Mouse (Mus musculus) stomach, postnatal 0 days (tissue): ENCODE data around the gene Sntg2. TPM values are rescaled to one million over a fixed set of nuclear protein-coding genes. Genes with fewer than 3 reads are reported as not detected.

Experiments
- ATAC-seq: fragments of 200-750 bp; cut with Nextera tagmentation; 2 replicates; pipeline ENCODE4 v1.8.0; 2017; ENCODE audit not compliant: low FRiP score, low TSS enrichment
- DNase-seq: peaks from one replicate; pipeline ENCODE4 v3.0.0-alpha.2; 2016; ENCODE audit warnings: low spot score
- H3K27ac ChIP-seq: fragments of 300-500 bp; sonication (generic); replicated peaks from 2 replicates; pipeline ENCODE4 v1.5.1; 2014; ENCODE audit warnings: mild to moderate bottlenecking, control low read depth
- H3K27me3 ChIP-seq: fragments of 300-500 bp; sonication (generic); 2 replicates; pipeline ENCODE4 v1.6.1; 2014; ENCODE audit warnings: low read length; ENCODE audit not compliant: control insufficient read depth, insufficient read depth
- H3K36me3 ChIP-seq: fragments of 300-500 bp; sonication (generic); 2 replicates; pipeline ENCODE4 v1.6.1; 2014; ENCODE audit warnings: low read length, mixed read lengths; ENCODE audit not compliant: control insufficient read depth, insufficient read depth
- H3K4me1 ChIP-seq: fragments of 300-500 bp; sonication (generic); replicated peaks from 2 replicates; pipeline ENCODE4 v1.6.1; 2014; ENCODE audit warnings: antibody characterized with exemption; ENCODE audit not compliant: control insufficient read depth, insufficient read depth
- H3K4me2 ChIP-seq: fragments of 300-500 bp; sonication (generic); replicated peaks from 2 replicates; pipeline ENCODE4 v1.6.1; 2014; ENCODE audit warnings: low read depth, mild to moderate bottlenecking, control low read depth, moderate library complexity
- H3K4me3 ChIP-seq: fragments of 300-500 bp; sonication (generic); 2 replicates; pipeline ENCODE4 v1.5.1; 2014; ENCODE audit warnings: low read depth, low read length, control low read depth
- H3K9ac ChIP-seq: fragments of 300-500 bp; sonication (generic); 2 replicates; pipeline ENCODE4 v1.6.1; 2014; ENCODE audit warnings: mild to moderate bottlenecking, low read length, control low read depth, mixed read lengths
- H3K9me3 ChIP-seq: fragments of 300-500 bp; sonication (generic); 2 replicates; pipeline ENCODE4 v1.6.1; 2016; ENCODE audit warnings: low read length; ENCODE audit not compliant: control insufficient read depth
- CTCF ChIP-seq: IDR thresholded peaks from 2 replicates; pipeline ENCODE4 v1.5.1; 2016; ENCODE audit warnings: antibody characterized with exemption, low read depth, mild to moderate bottlenecking, moderate library complexity
- EP300 ChIP-seq: optimal IDR thresholded peaks from 2 replicates; pipeline ENCODE3; 2016; ENCODE audit warnings: antibody characterized with exemption
- WGBS: fragments of 180-500 bp; shearing (Covaris S2); extraction: QIAGEN DNeasy Blood & Tissue Kit; methylation state at CpG from one replicate; pipeline ENCODE4 v1.1.7; 2014; 5-methylcytosine and 5-hydroxymethylcytosine counted together
- polyA plus RNA-seq: library from polyadenylated mRNA; unstranded; fragments of >200 nt; fragmentation: Nextera tagmentation; extraction: Ambion mirVana; gene quantifications from 2 replicates; pipeline ENCODE4 v1.2.1, GENCODE M21; 2015

The Sntg2 gene
- polyA plus RNA-seq, 1 experiment from 2014 or later, result 31.5 TPM

DNA sequence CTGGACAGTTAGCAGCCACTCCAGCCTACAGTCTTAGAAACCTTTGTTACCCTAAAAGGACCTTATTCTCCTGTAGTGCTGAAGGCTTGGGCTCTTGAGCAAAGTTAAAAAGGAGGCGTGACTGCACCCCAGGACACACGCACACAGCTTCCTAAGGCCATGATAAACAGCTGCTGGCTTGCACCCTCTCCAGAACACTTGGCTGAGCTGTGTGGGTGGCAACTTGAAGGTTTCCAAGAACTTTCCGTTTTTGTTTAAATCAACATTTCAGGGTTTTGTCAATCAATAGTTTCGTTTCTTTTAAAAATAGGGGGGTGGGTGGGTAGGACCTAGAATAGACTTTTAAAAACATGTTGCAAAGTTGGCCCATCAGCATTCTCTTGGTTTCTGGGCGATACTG, 882 bp downstream of the Sntg2 start:
- 23% methylated on average over 5 of the region's 5 CpGs for WGBS
- ATAC-seq, result peak; percentile 64; the same call in 1 of the 2 replicates
- Histone ChIP-seq H3K9ac (peak overlapping the region; percentile 76), H3K9me3 (no peaks in the 10 kb centered on the region), H3K4me2 (peak overlapping the region; percentile 95), H3K27ac (peak overlapping the region; percentile 90), H3K27me3 (no peaks in the 10 kb centered on the region), H3K36me3 (no peaks in the 10 kb centered on the region), H3K4me1 (no peaks in the 10 kb centered on the region), H3K4me3 (peak overlapping the region; percentile 55)
- peak; percentile 18 for DNase-seq
- no peak for TF ChIP-seq CTCF
- no peak for TF ChIP-seq EP300

DNA sequence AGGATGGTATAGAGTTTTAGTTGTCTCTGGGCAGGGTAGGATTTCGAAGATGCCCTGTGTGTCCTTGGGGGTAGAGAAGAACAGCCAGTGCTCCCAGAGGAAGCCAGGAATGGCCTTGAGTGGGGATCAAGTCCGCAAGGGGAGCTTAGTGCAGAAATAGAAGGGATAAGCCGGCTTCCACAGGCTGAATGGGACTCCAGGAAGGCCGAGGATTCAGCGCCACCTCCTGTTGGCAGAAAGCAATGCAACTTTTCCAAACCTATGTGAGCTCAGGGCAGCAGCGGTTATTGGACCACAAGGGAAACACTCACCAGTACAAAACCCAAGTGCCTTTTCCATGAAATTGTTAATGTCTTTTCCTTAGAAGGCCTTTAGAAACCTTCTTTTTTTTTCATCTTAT, 3.4 kb downstream of the Sntg2 start:
- H3K4me2 ChIP-seq, result 0 out of 2 replicates have a peak overlapping the region, but pooled peaks have one; percentile 5

GRCm38 (mm10) chr12:30369141-30369540, 4.0 kb downstream of the Sntg2 start:
- no peaks in the 10 kb centered on the region for H3K36me3 ChIP-seq
- no peak overlapping the region for H3K4me3 ChIP-seq
- TF ChIP-seq EP300 (no peak), CTCF (no peak)
- no peak overlapping the region for H3K9ac ChIP-seq
- H3K27me3 ChIP-seq, result no peaks in the 10 kb centered on the region
- no peak overlapping the region for H3K27ac ChIP-seq
- H3K9me3 ChIP-seq, result no peaks in the 10 kb centered on the region
- no peak for DNase-seq
- H3K4me1 ChIP-seq, result no peaks in the 10 kb centered on the region
- ATAC-seq, result no peak
- 60% methylated on average over 6 of the region's 6 CpGs for WGBS
- H3K4me2 ChIP-seq, result no peak overlapping the region

More for the DNA sequence above, 3.4 kb downstream of the Sntg2 start:
- no peak overlapping the region for H3K27ac ChIP-seq
- H3K9ac ChIP-seq, result no peak overlapping the region
- peak; percentile 87 for DNase-seq
- no peaks in the 10 kb centered on the region for H3K36me3 ChIP-seq
- H3K4me3 ChIP-seq, result no peak overlapping the region
- no peak for ATAC-seq
- H3K27me3 ChIP-seq, result no peaks in the 10 kb centered on the region
- no peaks in the 10 kb centered on the region for H3K9me3 ChIP-seq
- no peaks in the 10 kb centered on the region for H3K4me1 ChIP-seq
- TF ChIP-seq EP300 (no peak), CTCF (peak; percentile 95)
- WGBS, result 9% methylated on average over 6 of the region's 6 CpGs

- 54% methylated on average over 2 of the region's 2 CpGs for WGBS
- TF ChIP-seq CTCF, result no peak
- TF ChIP-seq EP300, result no peak
- H3K9ac ChIP-seq, result no peak overlapping the region
- ATAC-seq (no peak), DNase-seq (no peak)
- no peaks in the 10 kb centered on the region for H3K27me3 ChIP-seq
- no peaks in the 10 kb centered on the region for H3K36me3 ChIP-seq
- no peak overlapping the region for H3K4me3 ChIP-seq
- no peaks in the 10 kb centered on the region for H3K4me1 ChIP-seq
- H3K27ac ChIP-seq, result no peak overlapping the region
- H3K9me3 ChIP-seq, result no peaks in the 10 kb centered on the region
- H3K4me2 ChIP-seq, result no peak overlapping the region
Observed at GRCm38 (mm10) chr12:30362306-30362705, 10.9 kb downstream of the Sntg2 start.

DNA sequence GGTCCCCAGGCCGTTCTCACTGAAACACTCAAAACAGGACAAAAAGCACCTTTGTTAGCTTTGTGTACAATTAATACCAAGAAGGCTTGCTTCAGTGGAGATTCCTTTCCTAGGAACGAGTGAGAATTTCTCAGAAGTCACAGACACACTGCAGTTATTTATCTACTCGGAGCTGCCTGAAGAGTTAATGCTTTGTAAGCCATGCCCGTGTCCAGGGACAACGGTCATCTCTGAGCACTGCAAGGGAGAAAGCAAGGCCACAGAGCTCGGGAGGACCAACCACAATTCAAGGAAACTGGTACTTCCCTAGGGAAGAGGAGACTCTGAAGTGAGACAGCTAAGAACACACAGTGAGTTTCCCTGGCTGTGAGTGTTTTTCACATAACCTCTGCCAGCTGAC, 15.5 kb downstream of the Sntg2 start:
- Histone ChIP-seq H3K9me3 (no peaks in the 10 kb centered on the region), H3K36me3 (no peaks in the 10 kb centered on the region), H3K27ac (no peak overlapping the region), H3K9ac (no peak overlapping the region), H3K4me1 (no peaks in the 10 kb centered on the region), H3K4me3 (no peak overlapping the region), H3K4me2 (no peak overlapping the region), H3K27me3 (no peaks in the 10 kb centered on the region)
- WGBS, result 41% methylated on average over 6 of the region's 6 CpGs
- TF ChIP-seq EP300, result no peak
- TF ChIP-seq CTCF, result no peak
- no peak for ATAC-seq
- DNase-seq, result no peak

- Histone ChIP-seq H3K4me2 (no peak overlapping the region), H3K27ac (no peak overlapping the region), H3K9me3 (no peaks in the 10 kb centered on the region), H3K9ac (no peak overlapping the region), H3K4me1 (no peaks in the 10 kb centered on the region), H3K36me3 (no peaks in the 10 kb centered on the region), H3K4me3 (no peak overlapping the region), H3K27me3 (no peaks in the 10 kb centered on the region)
- ATAC-seq (no peak), DNase-seq (no peak)
- no peak for TF ChIP-seq CTCF
- TF ChIP-seq EP300, result no peak
- WGBS, result 46% methylated on average over 2 of the region's 2 CpGs
Observed at GRCm38 (mm10) chr12:30352393-30352792, 20.8 kb downstream of the Sntg2 start.
